In the genomic region with DNA sequence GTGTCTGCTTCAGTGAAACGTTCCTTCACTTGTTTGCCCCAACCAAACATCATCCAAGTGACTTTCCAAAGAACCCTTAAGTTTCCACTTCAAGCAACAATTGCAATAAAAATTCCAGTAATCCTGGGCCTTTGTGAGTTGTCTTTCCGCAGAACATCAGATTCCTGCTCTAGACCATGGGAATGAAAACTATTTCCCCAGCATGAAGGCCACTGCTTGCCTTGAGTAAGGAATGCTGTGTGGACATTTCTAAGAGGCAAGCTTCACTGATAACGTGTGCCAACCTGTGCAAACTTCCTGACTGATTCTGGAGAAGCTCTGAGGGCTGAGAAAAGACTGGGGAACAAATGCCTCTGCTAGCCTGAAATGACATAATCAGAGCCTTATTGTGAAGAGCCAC, we compare ENCODE assay signal across 24 mouse cellular contexts.
DNase-seq lines count a peak whose midpoint lies in the region; ATAC-seq and TF ChIP-seq lines count a peak whose summit lies in the region.
"Had no signal": no experiment of that assay in that cellular context is flagged by ENCODE, and none has a peak within 500 bp of the region (broad histone marks: within the 10 kb centered on the region; RNA-seq: fewer than 3 reads in every experiment).

No protein-coding gene starts in this region.

- no peaks in the 10 kb centered on the region for H3K27me3 ChIP-seq in lung, embryonic 15.5 days
- H3K27me3 ChIP-seq in lung, postnatal 0 days (replicated peaks; ENCODE audit: insufficient read depth, low read length): no peaks in the 10 kb centered on the region
- H3K27me3 ChIP-seq: CH12.LX; embryonic facial prominence, embryonic 12.5 days; forebrain, embryonic 13.5 days; Patski had no signal

- no peaks in the 10 kb centered on the region for H3K36me3 ChIP-seq in lung, embryonic 15.5 days
- no peaks in the 10 kb centered on the region for H3K36me3 ChIP-seq in lung, postnatal 0 days (ENCODE audit: insufficient read depth, low read length)
- H3K36me3 ChIP-seq: embryonic facial prominence, embryonic 10.5 days; embryonic facial prominence, embryonic 12.5 days; G1E had no signal

- peak; percentile 46; the same call in 1 of the 2 replicates for ATAC-seq in lung, embryonic 15.5 days (ENCODE audit: borderline replicate concordance, extremely low read depth, low FRiP score, low TSS enrichment)
- peak; percentile 74 for ATAC-seq in lung, postnatal 0 days
- ATAC-seq: activated CD4-positive, CD25-positive, alpha-beta regulatory T cell, adult 4 months; CD4-positive, CD25-positive, alpha-beta regulatory T cell, adult 4 months; forebrain, embryonic 13.5 days; Patski had no signal

- peak; percentile 5 for DNase-seq in heart, adult 11 months
- no peak for DNase-seq in heart, postnatal 14 days
- DNase-seq in lung, postnatal 4 days: no peak
- DNase-seq in lung, postnatal 0 days (ENCODE audit: low spot score): peak; percentile 61
- DNase-seq in lung, adult 18-20 months: no peak
- peak; percentile 25 for DNase-seq in lung, postnatal 36 days
- DNase-seq: adrenal gland, adult 8-10 months; adrenal gland, postnatal 14 days; adrenal gland, postnatal 36 days; B cell, adult 2 months; cerebellum, adult 11-12 months; cerebellum, adult 2 months; cerebellum, adult 9-10 months; cerebellum, postnatal 10 days; cerebellum, postnatal 25 days had no signal

- intact Hi-C loops in heart, postnatal 14 days (cut with DNase I): no loop called here

- no peak overlapping the region; the same call in 1 of the 2 replicates for H3K27ac ChIP-seq in lung, embryonic 15.5 days
- no peak overlapping the region for H3K27ac ChIP-seq in lung, postnatal 0 days (ENCODE audit: low read length)
- H3K27ac ChIP-seq: embryonic facial prominence, embryonic 10.5 days; embryonic facial prominence, embryonic 12.5 days; forebrain, embryonic 13.5 days had no signal

- no peak overlapping the region for H3K4me2 ChIP-seq in lung, embryonic 15.5 days
- H3K4me2 ChIP-seq in lung, postnatal 0 days (replicated peaks; ENCODE audit: low read depth, low read length): no peak overlapping the region
- H3K4me2 ChIP-seq: embryonic facial prominence, embryonic 12.5 days; forebrain, embryonic 13.5 days had no signal

- TF ChIP-seq EP300 in lung, postnatal 0 days (IDR thresholded peaks at IDR 0.05): peak; percentile 69

- H3K9ac ChIP-seq in lung, embryonic 15.5 days: no peak overlapping the region
- H3K9ac ChIP-seq in lung, postnatal 0 days (replicated peaks; ENCODE audit: low read depth): no peak overlapping the region
- H3K9ac ChIP-seq: embryonic facial prominence, embryonic 12.5 days; forebrain, embryonic 13.5 days had no signal

- no peak for TF ChIP-seq CTCF in lung, postnatal 0 days (IDR thresholded peaks at IDR 0.05)

- no peak overlapping the region for H3K4me3 ChIP-seq in lung, embryonic 15.5 days
- no peak overlapping the region for H3K4me3 ChIP-seq in lung, postnatal 0 days (ENCODE audit: low read depth, low read length)
- H3K4me3 ChIP-seq: embryonic facial prominence, embryonic 10.5 days; embryonic facial prominence, embryonic 12.5 days; forebrain, embryonic 13.5 days had no signal

- peaks cover 6% of the 10 kb centered on the region for H3K4me1 ChIP-seq in lung, embryonic 15.5 days
- H3K4me1 ChIP-seq in lung, postnatal 0 days (ENCODE audit: insufficient read depth, low read depth, low read length): no peaks in the 10 kb centered on the region
- H3K4me1 ChIP-seq: embryonic facial prominence, embryonic 10.5 days; forebrain, embryonic 13.5 days had no signal

- WGBS in lung, embryonic 15.5 days: 64% methylated on average over 3 of the region's 3 CpGs
- WGBS in lung, postnatal 0 days: 52% methylated on average over 3 of the region's 3 CpGs

- no peaks in the 10 kb centered on the region for H3K9me3 ChIP-seq in lung, embryonic 15.5 days
- H3K9me3 ChIP-seq in lung, postnatal 0 days (ENCODE audit: low read length): no peaks in the 10 kb centered on the region
- H3K9me3 ChIP-seq: embryonic facial prominence, embryonic 12.5 days; forebrain, embryonic 13.5 days had no signal

Comparison
In these comparisons a context has a peak if more than half of its experiments do, and no peak if none do; other contexts are left out.
1. DNase-seq: peak in heart, adult 11 months (single experiment), lung, postnatal 0 days (single experiment) and lung, postnatal 36 days (single experiment); none in heart, postnatal 14 days (0 of 2), lung, postnatal 4 days (0 of 2) and lung, adult 18-20 months (0 of 2).